Mouse (Mus musculus) midbrain, embryonic 15.5 days (tissue): ENCODE data around the gene Prss37. TPM values are rescaled to one million over a fixed set of nuclear protein-coding genes. Genes with fewer than 3 reads are reported as not detected.

Experiments used
- ATAC-seq: fragments of 200-750 bp; cut with Nextera tagmentation; replicated peaks from 2 replicates; pipeline ENCODE4 v1.8.0; 2017; ENCODE audit warnings: moderate TSS enrichment
- H3K27ac ChIP-seq: fragments of 300-500 bp; sonication (generic); 2 replicates; pipeline ENCODE4 v1.5.1; 2015; ENCODE audit warnings: mild to moderate bottlenecking, inconsistent platforms
- H3K27me3 ChIP-seq: fragments of 300-500 bp; sonication (generic); replicated peaks from 2 replicates; pipeline ENCODE4 v1.6.1; 2015; ENCODE audit warnings: inconsistent platforms
- H3K36me3 ChIP-seq: fragments of 300-500 bp; sonication (generic); replicated peaks from 2 replicates; pipeline ENCODE4 v1.6.1; 2015; ENCODE audit warnings: inconsistent platforms
- H3K4me1 ChIP-seq: fragments of 300-500 bp; sonication (generic); 2 replicates; pipeline ENCODE4 v1.6.1; 2015; ENCODE audit warnings: inconsistent platforms
- H3K4me2 ChIP-seq: fragments of 300-500 bp; sonication (generic); 2 replicates; pipeline ENCODE4 v1.6.1; 2015; ENCODE audit warnings: inconsistent platforms, mild to moderate bottlenecking, moderate library complexity
- H3K4me3 ChIP-seq: fragments of 300-500 bp; sonication (generic); 2 replicates; pipeline ENCODE4 v1.5.1; 2015; ENCODE audit warnings: mild to moderate bottlenecking, inconsistent platforms
- H3K9ac ChIP-seq: fragments of 300-500 bp; sonication (generic); 2 replicates; pipeline ENCODE4 v1.6.1; 2015; ENCODE audit warnings: mild to moderate bottlenecking, inconsistent platforms
- H3K9me3 ChIP-seq: fragments of 300-500 bp; sonication (generic); 2 replicates; pipeline ENCODE4 v1.6.1; 2016; ENCODE audit warnings: inconsistent platforms
- WGBS: fragments of 180-500 bp; shearing (Covaris S2); methylation state at CpG from one replicate; pipeline ENCODE4 v1.1.7; 2015; ENCODE audit warnings: mixed read lengths; 5-methylcytosine and 5-hydroxymethylcytosine counted together
- polyA plus RNA-seq: library from polyadenylated mRNA; unstranded; fragments of >200 nt; fragmentation: Nextera tagmentation; extraction: Ambion mirVana; gene quantifications from 2 replicates; pipeline ENCODE4 v1.2.1, GENCODE M21; 2015

The Prss37 gene
- not detected in 2 replicates for polyA plus RNA-seq

DNA sequence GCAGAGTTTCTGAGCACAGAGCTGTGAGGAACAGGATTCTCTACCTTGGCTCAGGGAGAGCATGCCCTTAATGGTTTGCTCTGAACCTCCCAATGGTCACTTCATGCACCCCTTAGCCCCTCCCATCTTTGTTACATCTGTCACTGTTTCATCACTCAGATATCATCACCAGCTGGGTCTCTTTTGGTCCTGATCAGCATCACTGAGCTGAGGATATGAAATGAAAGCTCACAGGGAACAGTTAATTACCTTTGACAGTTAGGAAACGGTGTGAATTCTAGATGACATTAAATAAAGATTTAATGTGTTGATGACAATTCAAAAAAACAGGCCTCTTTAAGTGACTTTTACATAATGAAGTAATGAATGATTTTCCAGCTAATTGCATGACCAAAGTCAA, at the start of gene Prss37:
Gene Prss37 (minus strand): TSS at position 101 of the 400 bp plus-strand sequence.
- Histone ChIP-seq H3K9ac (no peak within 1 kb of the TSS), H3K27me3 (no peaks in the 10 kb centered on the region), H3K4me3 (no peak within 1 kb of the TSS), H3K4me2 (no peak within 1 kb of the TSS), H3K36me3 (no peaks in the 10 kb centered on the region), H3K27ac (no peak within 1 kb of the TSS), H3K4me1 (no peaks in the 10 kb centered on the region), H3K9me3 (no peaks in the 10 kb centered on the region)
- 80% methylated on average over 1 of the region's 1 CpGs for WGBS
- ATAC-seq, result no peak

- H3K4me3 ChIP-seq, result no peak within 1 kb of the TSS
- WGBS, result 72% methylated on average over 2 of the region's 2 CpGs
- H3K4me1 ChIP-seq, result no peaks in the 10 kb centered on the region
Observed at GRCm38 (mm10) chr6:40554950-40555349, 35.6 kb upstream of the Prss37 start, which contains the start of gene Olfr461. TSS of gene Olfr461 (minus strand) at chr6:40555050.

DNA sequence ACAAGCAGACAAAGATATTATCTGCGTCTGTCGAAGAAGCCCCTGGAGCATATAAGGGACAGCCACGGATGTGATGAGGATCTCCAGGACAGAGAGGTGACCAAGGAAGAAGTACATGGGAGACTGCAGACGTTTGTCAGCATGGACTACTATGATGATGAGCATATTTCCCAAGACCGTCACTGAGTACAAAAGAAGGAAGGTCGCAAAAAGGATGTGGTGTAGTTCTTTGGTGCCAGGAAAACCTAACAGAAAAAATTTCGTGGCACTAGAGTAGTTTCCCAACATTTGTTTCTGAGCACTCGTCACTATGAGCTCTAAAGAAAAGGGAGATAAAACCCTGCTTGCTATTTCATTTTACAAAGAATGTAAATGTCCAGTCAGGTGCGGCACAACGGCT, 25.4 kb upstream of the Prss37 start:
- no peaks in the 10 kb centered on the region for H3K9me3 ChIP-seq
- H3K4me3 ChIP-seq, result no peak overlapping the region
- 79% methylated on average over 10 of the region's 10 CpGs for WGBS
- ATAC-seq, result no peak
- H3K4me1 ChIP-seq, result no peaks in the 10 kb centered on the region
- no peaks in the 10 kb centered on the region for H3K36me3 ChIP-seq
- H3K27ac ChIP-seq, result no peak overlapping the region
- H3K9ac ChIP-seq, result no peak overlapping the region
- no peak overlapping the region for H3K4me2 ChIP-seq
- no peaks in the 10 kb centered on the region for H3K27me3 ChIP-seq

More at GRCm38 (mm10) chr6:40554950-40555349, 35.6 kb upstream of the Prss37 start, which contains the start of gene Olfr461:
- Histone ChIP-seq H3K27ac (no peak within 1 kb of the TSS), H3K36me3 (no peaks in the 10 kb centered on the region), H3K4me2 (no peak within 1 kb of the TSS), H3K27me3 (no peaks in the 10 kb centered on the region), H3K9ac (no peak within 1 kb of the TSS), H3K9me3 (no peaks in the 10 kb centered on the region)
- no peak for ATAC-seq

DNA sequence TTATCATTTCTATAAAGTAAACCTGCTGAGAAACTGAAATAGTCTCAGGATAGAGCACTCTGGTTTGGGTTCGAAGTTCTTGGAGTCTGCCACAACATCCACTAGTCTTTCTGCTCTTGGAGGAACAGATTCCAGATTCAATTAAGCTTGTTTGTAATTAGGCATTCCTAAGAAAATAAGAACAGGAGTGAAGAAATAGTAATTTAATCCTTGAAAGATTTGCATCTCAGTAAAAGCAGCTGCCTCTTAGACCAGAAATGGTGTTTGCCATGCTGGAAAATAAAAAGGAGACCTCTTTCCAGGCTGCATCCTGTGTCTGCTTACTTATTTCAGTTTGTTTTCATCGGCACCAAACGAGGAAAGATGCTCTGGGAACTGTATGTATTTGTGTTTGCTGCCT, 26.1 kb downstream of the Prss37 start, which contains the start of gene Tas2r108:
Gene Tas2r108 (plus strand): TSS at position 301 of the 400 bp plus-strand sequence.
- Histone ChIP-seq H3K9me3 (no peaks in the 10 kb centered on the region), H3K4me1 (no peaks in the 10 kb centered on the region), H3K9ac (no peak within 1 kb of the TSS), H3K27me3 (no peaks in the 10 kb centered on the region), H3K36me3 (no peaks in the 10 kb centered on the region), H3K27ac (no peak within 1 kb of the TSS), H3K4me2 (no peak within 1 kb of the TSS), H3K4me3 (no peak within 1 kb of the TSS)
- WGBS, result 93% methylated on average over 3 of the region's 3 CpGs
- no peak for ATAC-seq

DNA sequence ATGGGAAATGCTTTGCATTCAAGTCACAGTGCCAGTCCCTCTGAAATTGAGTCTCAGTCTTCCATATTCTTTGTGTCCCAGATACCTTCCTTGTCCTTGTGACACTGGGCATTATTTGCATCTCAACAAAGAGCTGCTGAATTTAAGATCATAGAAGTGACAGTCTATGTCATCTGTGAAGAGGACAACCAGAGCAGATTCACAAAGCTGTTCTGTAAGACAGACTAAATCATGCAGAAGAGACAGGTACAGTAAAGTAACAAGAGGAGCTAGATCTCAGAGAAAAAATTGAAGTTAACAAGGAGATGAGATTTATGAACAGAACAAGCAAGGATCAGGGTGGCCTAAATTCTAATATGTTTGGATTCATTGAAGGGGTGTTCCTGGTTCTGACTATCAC, 28.4 kb downstream of the Prss37 start, which contains the start of gene Tas2r137:
Gene Tas2r137 (plus strand): TSS at position 301 of the 400 bp plus-strand sequence.
- Histone ChIP-seq H3K27ac (no peak within 1 kb of the TSS), H3K9me3 (no peaks in the 10 kb centered on the region), H3K4me3 (no peak within 1 kb of the TSS), H3K4me1 (no peaks in the 10 kb centered on the region), H3K27me3 (no peaks in the 10 kb centered on the region), H3K36me3 (no peaks in the 10 kb centered on the region), H3K4me2 (no peak within 1 kb of the TSS), H3K9ac (no peak within 1 kb of the TSS)
- ATAC-seq, result no peak

DNA sequence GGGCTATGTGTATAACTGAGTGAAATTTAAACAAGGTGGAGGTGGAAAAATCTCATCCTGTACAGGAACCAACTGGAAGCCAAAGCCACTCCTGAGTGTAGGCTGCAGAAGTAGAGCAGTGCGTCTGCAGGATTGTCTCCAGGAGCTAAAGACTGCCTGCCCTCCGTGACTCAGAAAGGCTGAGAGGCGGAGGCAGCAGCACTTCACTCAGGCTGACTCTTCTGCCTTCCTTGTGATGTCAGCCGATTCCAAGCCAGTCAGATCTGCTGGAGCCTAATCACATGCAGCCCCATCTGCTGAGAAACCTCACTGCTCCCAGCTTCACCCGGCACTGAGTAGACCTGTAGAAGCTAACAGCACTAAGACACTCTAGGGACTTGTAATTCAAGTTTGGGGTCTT, 37.0 kb downstream of the Prss37 start:
- Histone ChIP-seq H3K36me3 (peaks cover 31% of the 10 kb centered on the region), H3K4me2 (no peak overlapping the region), H3K9ac (no peak overlapping the region), H3K4me1 (no peaks in the 10 kb centered on the region), H3K9me3 (no peaks in the 10 kb centered on the region), H3K4me3 (no peak overlapping the region), H3K27ac (no peak overlapping the region), H3K27me3 (no peaks in the 10 kb centered on the region)
- ATAC-seq, result no peak
- 92% methylated on average over 5 of the region's 5 CpGs for WGBS

DNA sequence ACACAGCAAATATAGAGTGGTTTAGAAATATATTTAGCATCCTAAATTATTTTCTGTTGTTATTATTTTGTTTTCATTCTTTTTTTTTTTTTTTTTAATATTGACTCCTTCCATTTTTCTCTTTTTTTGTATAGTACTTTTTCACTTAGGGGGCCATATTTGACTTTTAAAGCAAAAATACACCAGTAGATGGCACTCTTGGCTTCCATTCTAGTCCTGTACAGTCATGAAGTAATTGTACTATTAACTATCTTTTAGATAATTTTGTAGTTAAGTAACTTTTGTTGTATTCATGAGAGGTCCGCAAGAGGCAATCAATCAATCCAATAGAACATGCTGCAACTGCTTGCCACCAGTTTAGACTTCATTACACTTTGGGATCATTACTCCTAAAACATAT, 39.6 kb downstream of the Prss37 start:
- Histone ChIP-seq H3K4me3 (no peak overlapping the region), H3K36me3 (peaks cover 47% of the 10 kb centered on the region), H3K4me1 (no peaks in the 10 kb centered on the region), H3K9me3 (no peaks in the 10 kb centered on the region), H3K4me2 (no peak overlapping the region), H3K27me3 (no peaks in the 10 kb centered on the region), H3K27ac (no peak overlapping the region), H3K9ac (no peak overlapping the region)
- 95% methylated on average over 1 of the region's 1 CpGs for WGBS
- no peak for ATAC-seq

- H3K9me3 ChIP-seq, result no peaks in the 10 kb centered on the region
- no peak for ATAC-seq
- no peak overlapping the region for H3K27ac ChIP-seq
- H3K27me3 ChIP-seq, result no peaks in the 10 kb centered on the region
- H3K4me2 ChIP-seq, result no peak overlapping the region
- H3K4me3 ChIP-seq, result no peak overlapping the region
- no peak overlapping the region for H3K9ac ChIP-seq
- peaks cover 16% of the 10 kb centered on the region for H3K4me1 ChIP-seq
- WGBS, result 90% methylated on average over 4 of the region's 4 CpGs
- peaks cover 37% of the 10 kb centered on the region for H3K36me3 ChIP-seq
Observed at GRCm38 (mm10) chr6:40476132-40476531, 43.2 kb downstream of the Prss37 start.

DNA sequence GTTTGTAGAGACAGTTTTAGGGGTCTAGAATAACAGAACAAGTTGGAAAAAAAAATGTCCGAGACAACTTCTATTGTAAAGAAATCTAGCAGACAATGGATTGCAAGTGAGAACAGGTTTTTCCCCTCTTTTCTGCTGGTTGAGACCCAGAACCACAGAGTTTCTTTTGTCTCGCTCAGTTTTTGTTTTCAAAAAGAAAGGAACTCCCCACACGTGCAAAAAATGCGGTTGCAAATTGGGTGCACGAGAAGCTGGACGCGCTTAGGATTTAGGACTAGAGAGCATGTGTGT, 47.6 kb downstream of the Prss37 start:
- Histone ChIP-seq H3K27ac (peak overlapping the region; percentile 89), H3K9ac (peak overlapping the region; percentile 71), H3K4me1 (peaks cover 16% of the 10 kb centered on the region), H3K4me2 (peak overlapping the region; percentile 69), H3K36me3 (peaks cover 23% of the 10 kb centered on the region), H3K4me3 (peak overlapping the region; percentile 65), H3K27me3 (no peaks in the 10 kb centered on the region), H3K9me3 (no peaks in the 10 kb centered on the region)
- peak; percentile 16; the same call in 1 of the 2 replicates for ATAC-seq
- WGBS, result under 1% methylated on average over 7 of the region's 7 CpGs

- Histone ChIP-seq H3K4me1 (peaks cover 16% of the 10 kb centered on the region), H3K4me3 (peak within 1 kb of the TSS; percentile 65), H3K27ac (peak within 1 kb of the TSS; percentile 89), H3K9me3 (no peaks in the 10 kb centered on the region), H3K9ac (peak within 1 kb of the TSS; percentile 71), H3K36me3 (peaks cover 21% of the 10 kb centered on the region), H3K27me3 (no peaks in the 10 kb centered on the region), H3K4me2 (peak within 1 kb of the TSS; percentile 69)
- ATAC-seq, result peak; percentile 98
- under 1% methylated on average over 54 of the region's 54 CpGs for WGBS
Observed at GRCm38 (mm10) chr6:40470916-40471719, 48.2 kb downstream of the Prss37 start, which contains the start of gene Ssbp1. TSS of gene Ssbp1 (plus strand) at chr6:40471352.

GRCm38 (mm10) chr6:40465710-40466109, 53.6 kb downstream of the Prss37 start:
- Histone ChIP-seq H3K9me3 (no peaks in the 10 kb centered on the region), H3K4me3 (no peak overlapping the region), H3K4me1 (no peaks in the 10 kb centered on the region), H3K9ac (no peak overlapping the region), H3K4me2 (no peak overlapping the region), H3K27me3 (no peaks in the 10 kb centered on the region), H3K27ac (no peak overlapping the region), H3K36me3 (no peaks in the 10 kb centered on the region)
- no peak for ATAC-seq
- 48% methylated on average over 6 of the region's 6 CpGs for WGBS
